ENCODE assay signal across 8 mouse cellular contexts in the genomic region with DNA sequence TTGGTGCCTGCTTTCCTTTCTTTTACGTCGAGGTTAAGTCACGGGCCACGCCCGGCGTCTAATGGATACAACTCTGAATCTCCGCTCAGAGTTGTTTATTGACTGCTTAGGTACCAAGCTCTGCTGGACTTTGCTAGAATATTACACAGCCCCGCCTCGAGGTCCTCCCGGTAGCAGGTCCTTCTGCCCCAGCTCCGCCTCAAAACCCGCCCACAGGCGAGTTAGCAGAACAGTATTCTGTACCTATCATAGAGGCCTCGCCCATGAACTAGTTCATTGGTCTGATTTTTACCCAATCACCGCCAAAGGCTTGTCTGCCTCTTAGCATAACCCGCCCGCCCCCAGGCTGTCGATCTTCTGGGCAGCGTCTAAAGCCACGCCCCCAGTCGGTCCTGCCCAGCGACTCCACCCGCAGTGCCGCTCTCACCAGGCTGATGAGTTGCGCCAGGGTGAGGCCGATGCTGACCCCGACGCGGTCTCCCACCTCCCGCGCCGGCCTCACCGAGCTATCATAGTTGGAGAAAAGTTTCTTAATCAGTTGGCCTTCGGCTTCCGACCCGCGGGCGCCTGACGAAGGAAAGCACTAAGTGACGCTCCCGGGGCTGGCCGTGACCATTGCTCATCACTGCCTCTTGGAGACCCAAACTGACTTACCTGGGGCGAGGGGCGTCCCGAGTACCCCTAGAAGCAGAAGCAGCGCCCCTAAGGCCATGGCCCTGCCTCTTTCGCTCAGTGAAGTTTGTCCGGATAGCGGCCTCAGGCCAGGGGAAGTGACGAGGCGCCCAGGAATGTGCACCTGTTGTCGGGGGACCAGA. TPM values are rescaled to one million over a fixed set of nuclear protein-coding genes. Genes with fewer than 3 reads are reported as not detected.
DNase-seq lines count a peak whose midpoint lies in the region; ATAC-seq lines count a peak whose summit lies in the region.

TSS of gene Chrnb1 (minus strand) at position 776 of the 815 bp plus-strand sequence.

- peaks cover 35% of the 10 kb centered on the region for H3K4me1 ChIP-seq in hindbrain, embryonic 13.5 days (replicated peaks)

- peaks cover 55% of the 10 kb centered on the region for H3K27me3 ChIP-seq in hindbrain, embryonic 13.5 days

- H3K36me3 ChIP-seq in hindbrain, embryonic 13.5 days, result peaks cover 4% of the 10 kb centered on the region

- peak within 1 kb of the TSS; percentile 66 for H3K4me2 ChIP-seq in hindbrain, embryonic 13.5 days

- H3K4me3 ChIP-seq in hindbrain, embryonic 13.5 days, result peak within 1 kb of the TSS; percentile 35

- DNase-seq in R1 (ENCODE audit: low read depth, low spot score), result peak; percentile 99
- DNase-seq in cerebellum, postnatal 14 days, result peak; percentile 93
- peak; percentile 82 to 86 for DNase-seq in frontal cortex, postnatal 14 days (ENCODE audit: low spot score in 2 of 2)
- peak; percentile 67 to 72 for DNase-seq in layer of hippocampus, postnatal 25 days (ENCODE audit: extremely low spot score in 1 of 2, low spot score in 1 of 2)
- DNase-seq in lung, postnatal 25 days (ENCODE audit: low spot score), result peak; percentile 99
- DNase-seq in retina, postnatal 7 days (ENCODE audit: low read depth, low spot score), result peak; percentile 86
- peak; percentile 77 for DNase-seq in urinary bladder, adult 2 months (ENCODE audit: low spot score)

- no peak within 1 kb of the TSS for H3K27ac ChIP-seq in hindbrain, embryonic 13.5 days

- ATAC-seq in hindbrain, embryonic 13.5 days (ENCODE audit: low FRiP score), result peak; percentile 90

- H3K9me3 ChIP-seq in hindbrain, embryonic 13.5 days, result no peaks in the 10 kb centered on the region

- 2% methylated on average over 52 of the region's 52 CpGs for WGBS in hindbrain, embryonic 13.5 days

- peak within 1 kb of the TSS; percentile 61 for H3K9ac ChIP-seq in hindbrain, embryonic 13.5 days

RNA-seq across cellular contexts. Expression of gene Chrnb1, which starts in this region (rescaled TPM):
- 1.5 and 2.6 TPM in 2 replicates for polyA plus RNA-seq in hindbrain, embryonic 13.5 days (2015; fragmentation: Nextera tagmentation; extraction: Ambion mirVana)
- total RNA-seq in layer of hippocampus, postnatal 25 days (2021), result 1 to 10 TPM in 1 of 2 experiments, under 1 TPM in 1; 0.79 to 1.1 TPM
- 15.6 and 25.0 TPM in 2 replicates for polyA plus RNA-seq in urinary bladder, adult 2 months (2012; rRNA removed)
